Mouse (Mus musculus) CH12.LX (cell line): ENCODE measurements around the gene Plk2. TPM values are rescaled to one million over a fixed set of nuclear protein-coding genes. Genes with fewer than 3 reads are reported as not detected.

Experiments
- DNase-seq: peaks from one replicate; pipeline ENCODE4 v3.0.0-alpha.2; 2013; ENCODE audit errors: extremely low read depth
- H3K27ac ChIP-seq: 2 replicates; pipeline ENCODE4 v1.5.1; 2012; ENCODE audit warnings: low read depth, mild to moderate bottlenecking, control low read depth, moderate library complexity; ENCODE audit not compliant: insufficient read depth
- H3K27me3 ChIP-seq: replicated peaks from 2 replicates; pipeline ENCODE3; 2012; ENCODE audit warnings: inconsistent platforms
- H3K36me3 ChIP-seq, 2 experiments: replicated peaks in 1 of 2; 2 replicates each; pipeline versions ENCODE3 to v1.6.1; 2012; ENCODE audit warnings: inconsistent platforms in 1 of 2, low read length in 1 of 2, mild to moderate bottlenecking in 1 of 2, mixed read lengths in 1 of 2, moderate library complexity in 1 of 2; ENCODE audit not compliant: control insufficient read depth in 1 of 2, insufficient read depth in 1 of 2
- H3K4me1 ChIP-seq, 2 experiments: 2 replicates each; pipeline ENCODE4 v1.6.1; 2012; ENCODE audit warnings: inconsistent platforms in 1 of 2, moderate library complexity in 1 of 2; ENCODE audit not compliant: insufficient read depth in 2 of 2, control insufficient read depth in 1 of 2
- H3K4me2 ChIP-seq: 2 replicates; pipeline ENCODE4 v1.6.1; 2012; ENCODE audit warnings: low read depth, mild to moderate bottlenecking, control low read depth; ENCODE audit not compliant: poor library complexity, insufficient read depth, severe bottlenecking
- H3K4me3 ChIP-seq, 3 experiments: fragments of 150-350 bp in 1 of 3; sonication (generic) in 1 of 3; replicated peaks in 1 of 3; 2 replicates each; pipeline versions ENCODE3 to v1.5.1; 2011 to 2012; ENCODE audit warnings: low read depth in 2 of 3, low read length in 2 of 3, mild to moderate bottlenecking in 2 of 3, moderate library complexity in 2 of 3, control low read depth in 1 of 3, improper control_type of control experiment in 1 of 3, inconsistent platforms in 1 of 3, mixed read lengths in 1 of 3; ENCODE audit not compliant: poor library complexity in 1 of 3
- H3K79me2 ChIP-seq: replicated peaks from 2 replicates; pipeline ENCODE4 v1.6.1; 2012; ENCODE audit warnings: mild to moderate bottlenecking, moderate library complexity; ENCODE audit not compliant: control insufficient read depth, poor library complexity, insufficient read depth, severe bottlenecking; ENCODE audit errors: extremely low read depth
- H3K9ac ChIP-seq: 2 replicates; pipeline ENCODE4 v1.6.1; 2012; ENCODE audit warnings: low read depth, mild to moderate bottlenecking, control low read depth, moderate library complexity; ENCODE audit not compliant: insufficient read depth
- H3K9me3 ChIP-seq: replicated peaks from 2 replicates; pipeline ENCODE3; 2012; ENCODE audit warnings: low read length, inconsistent platforms, mixed read lengths
- CHD2 ChIP-seq: IDR thresholded peaks from 2 replicates; pipeline ENCODE4 v1.6.1; 2011; ENCODE audit warnings: low read length, improper control_type of control experiment
- CTCF ChIP-seq, 2 experiments: IDR thresholded peaks in 1 of 2; conservative IDR thresholded peaks in 1 of 2; 2 replicates each; pipeline ENCODE4 v1.5.1; 2011 to 2012; ENCODE audit warnings: low read depth in 2 of 2, low read length in 2 of 2, improper control_type of control experiment in 1 of 2, inconsistent platforms in 1 of 2, mild to moderate bottlenecking in 1 of 2, moderate library complexity in 1 of 2
- E2F4 ChIP-seq: IDR thresholded peaks from 2 replicates; pipeline ENCODE4 v1.6.1; 2011; ENCODE audit warnings: low read depth, low read length, improper control_type of control experiment; ENCODE audit not compliant: insufficient replicate concordance
- GABPA ChIP-seq: IDR thresholded peaks from 2 replicates; pipeline ENCODE4 v1.6.1; 2012; ENCODE audit warnings: low read depth, low read length, improper control_type of control experiment, inconsistent platforms; ENCODE audit not compliant: insufficient replicate concordance
- JUND ChIP-seq: conservative IDR thresholded peaks from 2 replicates; pipeline ENCODE4 v1.6.1; 2011; ENCODE audit warnings: low read depth, low read length, improper control_type of control experiment
- KAT2A ChIP-seq: IDR thresholded peaks from 2 replicates; pipeline ENCODE4 v1.6.1; 2012; ENCODE audit warnings: low read length, improper control_type of control experiment, inconsistent platforms; ENCODE audit not compliant: insufficient replicate concordance
- MAFK ChIP-seq: IDR thresholded peaks from 2 replicates; pipeline ENCODE4 v1.6.1; 2011; ENCODE audit warnings: low read length, improper control_type of control experiment; ENCODE audit not compliant: insufficient replicate concordance
- MAX ChIP-seq: IDR thresholded peaks from 2 replicates; pipeline ENCODE4 v1.6.1; 2011; ENCODE audit warnings: low read length, improper control_type of control experiment
- MXI1 ChIP-seq: IDR thresholded peaks from 2 replicates; pipeline ENCODE4 v1.6.1; 2011; ENCODE audit warnings: mild to moderate bottlenecking, low read depth, low read length, improper control_type of control experiment
- NELFE ChIP-seq: IDR thresholded peaks from 2 replicates; pipeline ENCODE4 v1.6.1; 2011; ENCODE audit warnings: low read depth, low read length, improper control_type of control experiment
- NRF1 ChIP-seq: IDR thresholded peaks from 2 replicates; pipeline ENCODE4 v1.6.1; 2014; ENCODE audit warnings: low read depth, mild to moderate bottlenecking, inconsistent platforms, low read length, improper control_type of control experiment, moderate library complexity
- POLR2AphosphoS2 ChIP-seq: IDR thresholded peaks from 2 replicates; pipeline ENCODE4 v1.6.1; 2011; ENCODE audit warnings: low read depth, low read length, improper control_type of control experiment
- SMC3 ChIP-seq: IDR thresholded peaks from 2 replicates; pipeline ENCODE4 v1.6.1; 2011; ENCODE audit warnings: low read depth, low read length, improper control_type of control experiment
- ZC3H11A ChIP-seq: IDR thresholded peaks from 2 replicates; pipeline ENCODE4 v1.6.1; 2012; ENCODE audit warnings: low read depth, mild to moderate bottlenecking, inconsistent platforms, low read length, improper control_type of control experiment
- dilution Hi-C: fragments of 300-500 bp; cut with MboI; formaldehyde crosslinking; loops from 2 replicates; pipeline ENCODE4 v1.14.3; 2020; ENCODE audit warnings: low sequenced_read_pairs; ENCODE audit not compliant: extremely low pct_unique_long_range_greater_than_20kb, extremely low pct_ligation_motif_present
- in situ Hi-C: fragments of 300-500 bp; cut with MboI; formaldehyde crosslinking; loops from 3 replicates; pipeline ENCODE4 v1.14.3; 2019; ENCODE audit warnings: low sequenced_read_pairs, low pct_ligation_motif_present, low pct_unique_long_range_greater_than_20kb, mixed read lengths
- polyA plus RNA-seq: library from polyadenylated mRNA; unstranded; fragments of >175 nt; gene quantifications from 2 replicates; pipeline ENCODE4 v1.2.1, GENCODE M21; 2012; ENCODE audit warnings: low read depth; ENCODE audit not compliant: insufficient read length
- total RNA-seq, 2 experiments: library from RNA; depleted of rRNA; stranded (reverse); fragments of 300-350 nt in 1 of 2; fragments of >200 nt in 1 of 2; gene quantifications; 2 replicates each; pipeline ENCODE4 v1.2.3; 2012 to 2014

Plk2 gene
- total and polyA plus RNA-seq, 3 experiments: 5.1 to 8.9 (median 7.4) TPM

DNA sequence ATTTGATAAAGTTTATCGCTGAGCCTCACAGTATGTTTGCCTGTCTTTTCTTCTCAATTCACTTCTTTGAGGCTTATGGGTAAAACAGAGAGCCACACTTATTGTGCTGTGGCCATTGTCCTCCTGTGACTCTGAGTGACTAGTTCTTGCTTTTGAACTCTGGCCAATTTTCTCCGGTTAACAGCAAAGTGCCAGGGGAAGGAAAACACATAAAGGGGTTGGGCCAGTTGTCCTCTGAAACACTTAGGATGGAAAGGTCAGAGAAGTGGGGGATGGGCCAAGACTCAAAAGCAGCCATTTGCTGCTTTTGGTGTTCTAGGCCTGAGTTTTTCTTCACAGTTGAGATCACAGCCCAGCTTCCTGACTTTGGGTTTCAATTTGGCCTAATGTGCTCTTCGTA, 50.0 kb downstream of the Plk2 start:
- H3K79me2 ChIP-seq: no peaks in the 10 kb centered on the region
- no peaks in the 10 kb centered on the region for H3K36me3 ChIP-seq
- no peak for DNase-seq
- no peak overlapping the region for H3K4me2 ChIP-seq
- H3K9ac ChIP-seq: no peak overlapping the region
- peaks cover 0 to 23% of the 10 kb centered on the region in 2 experiments; a peak in 2 of 4 replicates for H3K4me1 ChIP-seq
- H3K27me3 ChIP-seq: no peaks in the 10 kb centered on the region
- in situ Hi-C loops: no loop called here
- no peaks in the 10 kb centered on the region for H3K9me3 ChIP-seq
- H3K4me3 ChIP-seq: no peak overlapping the region
- no peak for TF ChIP-seq CHD2
- no peak for TF ChIP-seq ZC3H11A
- no peak for TF ChIP-seq MAFK
- TF ChIP-seq NRF1: no peak
- no peak for TF ChIP-seq SMC3
- no peak for TF ChIP-seq E2F4
- TF ChIP-seq MAX: no peak
- TF ChIP-seq MXI1: no peak
- no peak for TF ChIP-seq JUND
- dilution Hi-C loops: no loop called here
- H3K27ac ChIP-seq: no peak overlapping the region

DNA sequence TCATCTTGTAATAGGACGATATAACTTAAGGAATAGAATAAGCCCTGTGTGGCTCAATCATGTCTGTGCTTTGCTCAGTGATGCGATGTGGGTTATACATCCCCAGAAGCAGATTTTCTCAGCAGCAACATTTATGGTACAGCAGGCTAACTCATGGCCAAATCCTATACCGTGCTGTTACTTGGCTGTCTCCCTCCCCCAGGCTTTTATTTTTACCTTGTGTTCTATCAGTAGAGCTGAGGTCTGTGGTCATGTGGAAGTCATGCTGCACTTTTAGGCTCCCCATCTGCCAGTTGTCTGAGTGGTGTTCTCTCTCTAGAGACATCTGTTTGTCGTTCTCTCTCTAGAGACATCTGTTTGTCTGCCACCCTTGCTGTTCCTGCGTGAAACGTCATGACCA, 51.6 kb downstream of the Plk2 start:
- Histone ChIP-seq H3K9me3 (no peaks in the 10 kb centered on the region), H3K4me2 (no peak overlapping the region), H3K79me2 (no peaks in the 10 kb centered on the region), H3K4me1 (peaks cover 0 to 22% of the 10 kb centered on the region in 2 experiments; a peak in 2 of 4 replicates), H3K27ac (no peak overlapping the region), H3K27me3 (no peaks in the 10 kb centered on the region), H3K36me3 (no peaks in the 10 kb centered on the region), H3K9ac (no peak overlapping the region), H3K4me3 (no peak overlapping the region)
- dilution Hi-C loops: no loop called here
- DNase-seq: peak; percentile 22
- in situ Hi-C loops: no loop called here
- TF ChIP-seq KAT2A (no peak), GABPA (no peak), MAFK (no peak), NELFE (no peak), CTCF (conservative IDR thresholded peaks at IDR 0.05 in 1 of 2, IDR thresholded peaks at IDR 0.05 in 1 of 2; ENCODE audit: low read depth in 2 of 2, low read length in 2 of 2) (no peak), POLR2AphosphoS2 (no peak)

DNA sequence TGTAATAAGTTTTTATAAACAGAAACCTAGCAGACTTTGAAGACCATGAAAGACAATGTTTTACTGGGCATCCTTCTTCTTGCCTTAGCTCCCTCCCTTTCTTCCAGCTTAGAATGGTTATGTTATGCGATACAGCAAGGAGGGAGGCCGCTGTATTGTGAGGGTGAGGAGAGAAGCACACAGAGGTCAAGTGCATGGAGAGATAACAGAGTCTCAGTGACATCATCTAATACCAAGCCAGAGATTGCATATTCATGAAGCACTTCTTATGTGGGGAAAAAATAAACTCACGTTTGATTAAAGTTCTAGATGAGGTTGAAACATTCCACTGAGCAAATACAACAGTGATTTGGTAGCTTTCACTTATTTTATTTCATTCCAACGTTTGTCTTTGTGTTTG, 55.2 kb downstream of the Plk2 start:
- TF ChIP-seq CHD2 (no peak), NRF1 (no peak), GABPA (no peak), KAT2A (no peak)
- TF ChIP-seq, all 38 proteins: peak for 0
- peaks cover 0 to 19% of the 10 kb centered on the region in 2 experiments; a peak in 2 of 4 replicates for H3K4me1 ChIP-seq
- H3K27ac ChIP-seq: no peak overlapping the region
- H3K9me3 ChIP-seq: no peaks in the 10 kb centered on the region
- no peak overlapping the region for H3K4me3 ChIP-seq
- H3K4me2 ChIP-seq: no peak overlapping the region
- H3K79me2 ChIP-seq: no peaks in the 10 kb centered on the region
- no peaks in the 10 kb centered on the region for H3K36me3 ChIP-seq
- dilution Hi-C loops: no loop called here
- H3K9ac ChIP-seq: no peak overlapping the region
- H3K27me3 ChIP-seq: no peaks in the 10 kb centered on the region
- no peak for DNase-seq
- in situ Hi-C loops: no loop called here

Other genes starting within 250 kb of the Plk2 start
- not detected in 2 replicates for gene Rab3c, start 114.0 kb upstream of the Plk2 start, total RNA-seq (2012; rRNA removed)
- not detected in 2 replicates for gene Rab3c, start 114.0 kb upstream of the Plk2 start, total RNA-seq (2014; rRNA removed)
- gene Rab3c, start 114.0 kb upstream of the Plk2 start, polyA plus RNA-seq: not detected in 2 replicates
- gene Gapt, start 37.8 kb upstream of the Plk2 start, total RNA-seq (2012; rRNA removed): 1.9 and 2.0 TPM in 2 replicates
- gene Gapt, start 37.8 kb upstream of the Plk2 start, total RNA-seq (2014; rRNA removed): 4.1 TPM in 2 replicates
- 11.7 and 16.0 TPM in 2 replicates for gene Gapt, start 37.8 kb upstream of the Plk2 start, polyA plus RNA-seq